Mouse (Mus musculus): Measurements from ENCODE around the gene Extl2.
A peak's percentile ranks its signal among the peaks of the same experiment; 100 is the strongest.

Extl2 gene

GRCm38 (mm10) chr3:116006978-116007940 lies at the start of gene Extl2, which contains the start of gene Slc30a7:
Gene Extl2, plus strand, starts transcription at chr3:116007462.
Gene Slc30a7, minus strand, starts transcription at chr3:116007406.
- DNase-seq (ENCODE audit: low spot score) = peak; percentile 89

GRCm38 (mm10) chr3:115961311-115962027 lies 45.8 kb upstream of the Extl2 start:
- no peak for DNase-seq (ENCODE audit: low spot score)

- no peak for DNase-seq (ENCODE audit: low spot score)
Observed at GRCm38 (mm10) chr3:115962028-115962415, 45.2 kb upstream of the Extl2 start.

- no peak for DNase-seq (ENCODE audit: low spot score)
Observed at GRCm38 (mm10) chr3:115963597-115963996, 43.7 kb upstream of the Extl2 start.

- no peak for DNase-seq (ENCODE audit: low spot score)
Observed at GRCm38 (mm10) chr3:115964071-115964470, 43.2 kb upstream of the Extl2 start.

- peak; percentile 19 for DNase-seq (ENCODE audit: low spot score)
Observed at GRCm38 (mm10) chr3:115968745-115969530, 38.3 kb upstream of the Extl2 start.

GRCm38 (mm10) chr3:115971045-115971785 lies 36.0 kb upstream of the Extl2 start:
- DNase-seq (ENCODE audit: low spot score) = no peak

- DNase-seq (ENCODE audit: low spot score) = no peak
Observed at GRCm38 (mm10) chr3:115971891-115972646, 35.2 kb upstream of the Extl2 start.

- no peak for DNase-seq (ENCODE audit: low spot score)
Observed at GRCm38 (mm10) chr3:115974228-115974627, 33.0 kb upstream of the Extl2 start.

GRCm38 (mm10) chr3:115974995-115975394 lies 32.3 kb upstream of the Extl2 start:
- DNase-seq (ENCODE audit: low spot score) = no peak

- no peak for DNase-seq (ENCODE audit: low spot score)
Observed at GRCm38 (mm10) chr3:115979000-115979399, 28.3 kb upstream of the Extl2 start.

GRCm38 (mm10) chr3:115983217-115983616 lies 24.0 kb upstream of the Extl2 start:
- no peak for DNase-seq (ENCODE audit: low spot score)

- no peak for DNase-seq (ENCODE audit: low spot score)
Observed at GRCm38 (mm10) chr3:115984653-115985052, 22.6 kb upstream of the Extl2 start.

GRCm38 (mm10) chr3:115985183-115985892 lies 21.9 kb upstream of the Extl2 start:
- DNase-seq (ENCODE audit: low spot score) = no peak

- DNase-seq (ENCODE audit: low spot score) = no peak
Observed at GRCm38 (mm10) chr3:115992103-115992502, 15.2 kb upstream of the Extl2 start.

- no peak for DNase-seq (ENCODE audit: low spot score)
Observed at GRCm38 (mm10) chr3:115992588-115992987, 14.7 kb upstream of the Extl2 start.

- DNase-seq (ENCODE audit: low spot score) = no peak
Observed at GRCm38 (mm10) chr3:115993025-115993424, 14.2 kb upstream of the Extl2 start.

- no peak for DNase-seq (ENCODE audit: low spot score)
Observed at GRCm38 (mm10) chr3:115996929-115997328, 10.3 kb upstream of the Extl2 start.

GRCm38 (mm10) chr3:116006284-116006977 lies 831 bp upstream of the Extl2 start:
- no peak for DNase-seq (ENCODE audit: low spot score)
